Mouse (Mus musculus) ES-E14 (cell line): ENCODE results near the gene Chd3. TPM values are rescaled to one million over a fixed set of nuclear protein-coding genes. Genes with fewer than 3 reads are reported as not detected.
A peak's percentile ranks its signal among the peaks of the same experiment; 100 is the strongest.

Source experiments
- DNase-seq: peaks from one replicate; pipeline ENCODE4 v3.0.0-alpha.2; 2013; ENCODE audit warnings: low read depth, low spot score
- H3K27ac ChIP-seq: 2 replicates; pipeline ENCODE4 v1.5.1; 2012; ENCODE audit warnings: low read depth, mild to moderate bottlenecking, low read length, moderate library complexity, mixed read lengths; ENCODE audit not compliant: poor library complexity, insufficient read depth, severe bottlenecking
- H3K36me3 ChIP-seq: 2 replicates; pipeline ENCODE4 v1.6.1; 2012; ENCODE audit warnings: mild to moderate bottlenecking, low read length, moderate library complexity, mixed read lengths; ENCODE audit not compliant: control insufficient read depth, poor library complexity, insufficient read depth, severe bottlenecking
- H3K4me1 ChIP-seq, 2 experiments: fragments of 150-350 bp in 1 of 2; sonication (generic) in 1 of 2; 2 replicates each; pipeline ENCODE4 v1.6.1; 2012; ENCODE audit warnings: low read length in 2 of 2, mild to moderate bottlenecking in 1 of 2, mixed read lengths in 1 of 2; ENCODE audit not compliant: control insufficient read depth in 2 of 2, insufficient read depth in 2 of 2, poor library complexity in 1 of 2
- H3K4me3 ChIP-seq, 2 experiments: fragments of 150-350 bp in 1 of 2; sonication (generic) in 1 of 2; 2 replicates each; pipeline ENCODE4 v1.5.1; 2012; ENCODE audit warnings: low read length in 2 of 2, low read depth in 1 of 2, mild to moderate bottlenecking in 1 of 2, mixed read lengths in 1 of 2; ENCODE audit not compliant: insufficient read depth in 1 of 2, poor library complexity in 1 of 2, severe bottlenecking in 1 of 2
- H3K9ac ChIP-seq: 2 replicates; pipeline ENCODE4 v1.6.1; 2012; ENCODE audit warnings: low read depth, mild to moderate bottlenecking, low read length, mixed read lengths; ENCODE audit not compliant: poor library complexity, insufficient read depth, severe bottlenecking
- H3K9me3 ChIP-seq: fragments of 150-350 bp; sonication (generic); 2 replicates; pipeline ENCODE4 v1.6.1; 2012; ENCODE audit warnings: low read depth, mild to moderate bottlenecking, low read length; ENCODE audit not compliant: control insufficient read depth, insufficient read depth
- CHD2 ChIP-seq: IDR thresholded peaks from 2 replicates; pipeline ENCODE4 v1.6.1; 2014; ENCODE audit warnings: mild to moderate bottlenecking, low read depth, low read length, inconsistent platforms
- HCFC1 ChIP-seq: IDR thresholded peaks from 2 replicates; pipeline ENCODE4 v1.6.1; 2012; ENCODE audit warnings: low read length, inconsistent platforms, borderline replicate concordance; ENCODE audit not compliant: insufficient read depth
- MAFK ChIP-seq: IDR thresholded peaks from 2 replicates; pipeline ENCODE4 v1.6.1; 2014; ENCODE audit warnings: mild to moderate bottlenecking, low read depth, low read length, inconsistent platforms; ENCODE audit not compliant: insufficient read depth
- ZC3H11A ChIP-seq: IDR thresholded peaks from 2 replicates; pipeline ENCODE4 v1.6.1; 2012; ENCODE audit warnings: low read depth, mild to moderate bottlenecking, inconsistent platforms, low read length, borderline replicate concordance
- ZNF384 ChIP-seq: IDR thresholded peaks from 2 replicates; pipeline ENCODE4 v1.6.1; 2012; ENCODE audit warnings: low read depth, low read length, inconsistent platforms
- in situ Hi-C, 2 experiments: fragments of 600-800 bp; cut with MboI; formaldehyde crosslinking; loops; one replicate each; pipeline ENCODE4 v1.15.1; 2025; ENCODE audit warnings: low sequenced_read_pairs in 2 of 2, inconsistent platforms in 1 of 2; ENCODE audit not compliant: unreplicated experiment in 2 of 2
- total RNA-seq: library from RNA; depleted of rRNA; stranded (reverse); fragments of 300-350 nt; gene quantifications from 2 replicates; pipeline ENCODE4 v1.2.3, GENCODE M21; 2012; rRNA removed

The Chd3 gene
- total RNA-seq, 1 experiment = 27.0 TPM

DNA sequence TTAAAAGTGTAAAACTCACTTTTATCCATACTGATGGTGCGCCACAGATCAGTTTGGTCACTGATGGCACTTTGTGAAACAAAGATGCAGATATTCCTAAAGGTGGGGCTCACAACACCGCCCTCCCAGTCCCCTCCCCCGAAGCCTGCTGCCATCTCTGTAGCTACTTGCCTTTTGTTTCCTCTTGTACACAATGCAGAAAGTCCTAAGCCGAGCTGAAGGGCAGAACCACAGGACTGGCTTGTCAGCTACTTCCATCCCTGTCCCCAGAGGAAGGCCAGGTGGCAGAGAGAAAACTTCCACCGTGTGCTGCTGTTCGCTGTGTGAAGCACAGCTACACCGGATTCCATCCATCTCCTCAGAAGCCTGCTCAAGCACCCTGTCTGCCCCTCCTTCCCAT lies 71.0 kb downstream of the Chd3 start:
- no peak overlapping the region for H3K9ac ChIP-seq
- in situ Hi-C loops = no loop called here
- no peak overlapping the region for H3K27ac ChIP-seq
- peaks cover 13% of the 10 kb centered on the region; the same call in 1 of the 2 replicates for H3K36me3 ChIP-seq
- peaks cover 3 to 4% of the 10 kb centered on the region in 2 experiments; a peak in 1 of 4 replicates for H3K4me1 ChIP-seq
- DNase-seq = peak; percentile 7
- TF ChIP-seq CHD2 (no peak), HCFC1 (no peak), MAFK (no peak), ZC3H11A (no peak), ZNF384 (no peak)
- no peaks in the 10 kb centered on the region for H3K9me3 ChIP-seq
- no peak overlapping the region for H3K4me3 ChIP-seq

DNA sequence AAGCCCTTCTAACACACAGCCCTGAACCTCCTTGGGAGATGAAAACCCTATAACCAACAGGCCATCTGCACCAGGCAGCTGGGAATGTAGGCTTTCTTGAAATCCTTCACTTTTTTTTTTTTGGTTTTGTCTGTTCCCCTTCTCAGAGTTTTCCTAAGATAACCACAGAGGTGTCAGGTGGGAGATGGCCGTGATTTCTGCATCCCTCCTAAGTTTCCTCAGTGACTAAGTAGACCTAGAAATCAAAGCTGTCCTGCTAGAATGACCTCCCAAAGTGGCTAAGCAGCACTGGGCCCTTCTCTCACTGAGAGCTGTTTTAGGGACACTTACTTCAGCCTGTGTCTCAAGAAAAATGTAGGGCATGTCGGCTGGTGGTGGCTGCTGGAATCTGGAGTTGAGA lies 71.4 kb downstream of the Chd3 start:
- H3K9ac ChIP-seq = no peak overlapping the region
- H3K4me1 ChIP-seq = peaks cover 3 to 4% of the 10 kb centered on the region in 2 experiments; a peak in 1 of 4 replicates
- H3K36me3 ChIP-seq = peaks cover 9% of the 10 kb centered on the region; the same call in 1 of the 2 replicates
- no peak overlapping the region for H3K4me3 ChIP-seq
- TF ChIP-seq ZNF384 (0 out of 2 replicates have a peak, but pooled peaks have one; percentile 11), CHD2 (no peak)
- DNase-seq = no peak
- no peak overlapping the region for H3K27ac ChIP-seq
- in situ Hi-C loops = no loop called here
- H3K9me3 ChIP-seq = no peaks in the 10 kb centered on the region

DNA sequence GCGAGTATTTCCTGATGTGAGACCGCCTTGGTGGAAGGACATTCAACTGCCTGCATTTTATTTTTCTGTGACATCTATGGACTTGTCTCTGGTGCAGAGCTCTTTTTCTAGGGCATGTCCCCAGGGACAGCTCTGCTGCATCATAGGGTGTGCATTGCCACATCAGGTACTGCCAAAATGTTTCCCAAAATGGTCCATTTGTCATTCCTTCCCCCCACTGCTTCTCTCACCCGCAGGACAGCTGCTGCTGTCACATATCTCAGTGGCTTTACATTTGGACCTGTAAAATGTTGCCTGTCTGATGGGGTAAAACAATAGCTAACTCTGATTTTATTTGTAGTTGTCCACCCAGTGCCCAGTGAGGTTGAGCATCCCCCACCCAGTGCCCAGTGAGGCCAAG lies 73.9 kb downstream of the Chd3 start:
- Histone ChIP-seq H3K36me3 (peaks cover 7% of the 10 kb centered on the region; the same call in 1 of the 2 replicates), H3K9ac (no peak overlapping the region), H3K4me3 (no peak overlapping the region), H3K27ac (no peak overlapping the region), H3K9me3 (no peaks in the 10 kb centered on the region), H3K4me1 (peaks cover 3 to 4% of the 10 kb centered on the region in 2 experiments; a peak in 1 of 4 replicates)
- in situ Hi-C loops = no loop called here
- DNase-seq = no peak
- TF ChIP-seq CHD2 (no peak), HCFC1 (no peak), ZNF384 (no peak), MAFK (no peak), ZC3H11A (no peak)

Other genes starting within 250 kb of the Chd3 start
- gene Hes7, start 249.0 kb downstream of the Chd3 start, total RNA-seq = not detected in 2 replicates
- not detected in 2 replicates for gene 9130213A22Rik, start 246.8 kb downstream of the Chd3 start, total RNA-seq
- 0.49 and 1.4 TPM in 2 replicates for gene Aloxe3, start 243.5 kb downstream of the Chd3 start, total RNA-seq
- 0.21 and 0.22 TPM in 2 replicates for gene Alox12b, start 212.4 kb downstream of the Chd3 start, total RNA-seq
- gene Alox8, start 171.6 kb downstream of the Chd3 start, total RNA-seq = 0.85 and 1.6 TPM in 2 replicates
- gene Gucy2e, start 132.4 kb downstream of the Chd3 start, total RNA-seq = 0.05 and 0.09 TPM in 2 replicates
- gene Cntrob, start 45.6 kb downstream of the Chd3 start, total RNA-seq = 23.0 and 27.4 TPM in 2 replicates
- 44.1 and 62.2 TPM in 2 replicates for gene Trappc1, start 45.4 kb downstream of the Chd3 start, total RNA-seq
- gene Kcnab3, start 43.1 kb downstream of the Chd3 start, total RNA-seq = 1.6 and 2.2 TPM in 2 replicates
- 1.3 and 1.8 TPM in 2 replicates for gene Rnf227, start 28.9 kb downstream of the Chd3 start, total RNA-seq
- 191 and 202 TPM in 2 replicates for gene Naa38, start 26.1 kb upstream of the Chd3 start, total RNA-seq
- 18.8 and 29.0 TPM in 2 replicates for gene Cyb5d1, start 26.2 kb upstream of the Chd3 start, total RNA-seq
- 23.9 and 43.3 TPM in 2 replicates for gene Tmem88, start 28.8 kb upstream of the Chd3 start, total RNA-seq
- 7.9 and 9.4 TPM in 2 replicates for gene Kdm6b, start 44.3 kb upstream of the Chd3 start, total RNA-seq
- gene Dnah2, start 179.7 kb upstream of the Chd3 start, total RNA-seq = 0.98 and 2.5 TPM in 2 replicates
- 3.1 and 3.2 TPM in 2 replicates for gene Efnb3, start 190.8 kb upstream of the Chd3 start, total RNA-seq
- gene Wrap53, start 210.8 kb upstream of the Chd3 start, total RNA-seq = 30.7 and 33.0 TPM in 2 replicates
- 98.0 and 105 TPM in 2 replicates for gene Trp53, start 211.0 kb upstream of the Chd3 start, total RNA-seq
- gene Atp1b2, start 236.5 kb upstream of the Chd3 start, total RNA-seq = 12.1 and 13.1 TPM in 2 replicates
- gene Shbg, start 248.5 kb upstream of the Chd3 start, total RNA-seq = not detected in 2 replicates